In genomic region chr3:139950016-139950705, GRCm38 (mm10) we compare ENCODE assay signal across 19 mouse cellular contexts.
DNase-seq lines count a peak whose midpoint lies in the region; ATAC-seq and TF ChIP-seq lines count a peak whose summit lies in the region.
"Had no signal": no experiment of that assay in that cellular context is flagged by ENCODE, and none has a peak within 500 bp of the region (broad histone marks: within the 10 kb centered on the region; RNA-seq: fewer than 3 reads in every experiment).

No protein-coding gene starts in this region.

- H3K27ac ChIP-seq in forebrain, embryonic 16.5 days (ENCODE audit: low read length), result 0 out of 2 replicates have a peak overlapping the region, but pooled peaks have one; percentile 32
- H3K27ac ChIP-seq in forebrain, embryonic 13.5 days, result no peak overlapping the region
- no peak overlapping the region for H3K27ac ChIP-seq in cerebellum, adult 2 months (ENCODE audit: insufficient read depth, low read length)
- H3K27ac ChIP-seq: embryonic facial prominence, embryonic 10.5 days; forebrain, embryonic 15.5 days; heart, embryonic 13.5 days; hindbrain, embryonic 14.5 days; intestine, embryonic 15.5 days; limb, embryonic 10.5 days had no signal

- no peaks in the 10 kb centered on the region for H3K36me3 ChIP-seq in forebrain, embryonic 16.5 days (ENCODE audit: control insufficient read depth, insufficient read depth)
- H3K36me3 ChIP-seq in forebrain, embryonic 13.5 days (ENCODE audit: poor library complexity, severe bottlenecking), result no peaks in the 10 kb centered on the region
- H3K36me3 ChIP-seq: embryonic facial prominence, embryonic 10.5 days; forebrain, embryonic 15.5 days; heart, embryonic 13.5 days; intestine, embryonic 15.5 days; limb, embryonic 10.5 days had no signal

- H3K9ac ChIP-seq in forebrain, embryonic 16.5 days (replicated peaks; ENCODE audit: low read depth, low read length), result no peak overlapping the region
- no peak overlapping the region for H3K9ac ChIP-seq in forebrain, embryonic 13.5 days
- H3K9ac ChIP-seq: forebrain, embryonic 15.5 days; heart, embryonic 13.5 days; hindbrain, embryonic 14.5 days; intestine, embryonic 15.5 days; liver, postnatal 0 days had no signal

- ATAC-seq in forebrain, embryonic 16.5 days, result no peak
- ATAC-seq in forebrain, embryonic 13.5 days, result no peak
- ATAC-seq: forebrain, embryonic 15.5 days; intestine, embryonic 15.5 days; liver, postnatal 0 days had no signal

- H3K9me3 ChIP-seq in forebrain, embryonic 16.5 days (ENCODE audit: control insufficient read depth, low read length), result no peaks in the 10 kb centered on the region
- no peaks in the 10 kb centered on the region for H3K9me3 ChIP-seq in forebrain, embryonic 13.5 days (replicated peaks)
- H3K9me3 ChIP-seq: embryonic facial prominence, embryonic 10.5 days; forebrain, embryonic 15.5 days; heart, embryonic 13.5 days; intestine, embryonic 15.5 days; limb, embryonic 10.5 days had no signal

- no peak for TF ChIP-seq CTCF in cerebellum, adult 2 months (IDR thresholded peaks at IDR 0.05; ENCODE audit: borderline replicate concordance, insufficient read depth, low read depth, low read length)

- TF ChIP-seq POLR2A in cerebellum, adult 2 months (IDR thresholded peaks at IDR 0.05; ENCODE audit: borderline replicate concordance, insufficient read depth, low read length), result no peak

- DNase-seq in left cerebral cortex, postnatal 4 days, result peak; percentile 68
- no peak for DNase-seq in left cerebral cortex, postnatal 10 days (ENCODE audit: extremely low spot score in 1 of 2, low spot score in 2 of 2)
- peak; percentile 22 to 73 for DNase-seq in cerebellum, adult 2 months
- DNase-seq in cerebellum, postnatal 36 days, result peak; percentile 16 to 47
- DNase-seq in spleen, postnatal 36 days (ENCODE audit: low spot score in 2 of 2), result no peak
- DNase-seq in spleen, postnatal 4 days (ENCODE audit: low spot score in 2 of 2), result no peak
- DNase-seq: adrenal gland, adult 8-10 months; gastrocnemius, postnatal 10 days; heart, adult 11 months; liver, postnatal 0 days; thymus, postnatal 14 days had no signal

- intact Hi-C loops in left cerebral cortex, postnatal 4 days (cut with DNase I), result no loop called here
- intact Hi-C loops in left cerebral cortex, postnatal 10 days (cut with DNase I), result no loop called here

- H3K4me3 ChIP-seq in forebrain, embryonic 16.5 days (replicated peaks; ENCODE audit: low read length), result no peak overlapping the region
- no peak overlapping the region for H3K4me3 ChIP-seq in forebrain, embryonic 13.5 days
- H3K4me3 ChIP-seq in cerebellum, adult 2 months (replicated peaks; ENCODE audit: insufficient read depth, low read depth, low read length), result no peak overlapping the region
- H3K4me3 ChIP-seq: embryonic facial prominence, embryonic 10.5 days; forebrain, embryonic 15.5 days; heart, embryonic 13.5 days; intestine, embryonic 15.5 days; limb, embryonic 10.5 days had no signal

- no peaks in the 10 kb centered on the region for H3K27me3 ChIP-seq in forebrain, embryonic 16.5 days (replicated peaks; ENCODE audit: control insufficient read depth, insufficient read depth, low read length)
- no peaks in the 10 kb centered on the region for H3K27me3 ChIP-seq in forebrain, embryonic 13.5 days
- H3K27me3 ChIP-seq in cerebellum, adult 2 months (ENCODE audit: control insufficient read depth, insufficient read depth, low read length), result no peaks in the 10 kb centered on the region
- H3K27me3 ChIP-seq: forebrain, embryonic 15.5 days; heart, embryonic 13.5 days; intestine, embryonic 15.5 days had no signal

- 76% methylated on average over 8 of the region's 8 CpGs for whole genome bisulfite sequencing in forebrain, embryonic 16.5 days
- 92% methylated on average over 8 of the region's 8 CpGs for WGBS in forebrain, embryonic 13.5 days
- WGBS in cerebellum, adult 2 months, result 11% methylated on average over 8 of the region's 8 CpGs

- no peaks in the 10 kb centered on the region for H3K4me1 ChIP-seq in forebrain, embryonic 16.5 days (replicated peaks; ENCODE audit: control insufficient read depth, insufficient read depth, low read length)
- H3K4me1 ChIP-seq in forebrain, embryonic 13.5 days, result no peaks in the 10 kb centered on the region
- H3K4me1 ChIP-seq in cerebellum, adult 2 months (ENCODE audit: control insufficient read depth, insufficient read depth, low read length), result peaks cover 2% of the 10 kb centered on the region; the same call in 1 of the 2 replicates
- H3K4me1 ChIP-seq: embryonic facial prominence, embryonic 10.5 days; forebrain, embryonic 15.5 days; heart, embryonic 13.5 days; intestine, embryonic 15.5 days; limb, embryonic 10.5 days had no signal

- H3K4me2 ChIP-seq in forebrain, embryonic 16.5 days (ENCODE audit: low read length), result no peak overlapping the region
- H3K4me2 ChIP-seq in forebrain, embryonic 13.5 days, result no peak overlapping the region
- H3K4me2 ChIP-seq: forebrain, embryonic 15.5 days; heart, embryonic 13.5 days; hindbrain, embryonic 14.5 days; intestine, embryonic 15.5 days had no signal

Comparison
In these comparisons a context has a peak if more than half of its experiments do, and no peak if none do; other contexts are left out.
1. DNase-seq: peak in left cerebral cortex, postnatal 4 days (single experiment), cerebellum, adult 2 months (2 of 2) and cerebellum, postnatal 36 days (2 of 2); none in left cerebral cortex, postnatal 10 days (0 of 2), spleen, postnatal 36 days (0 of 2) and spleen, postnatal 4 days (0 of 2).